Mouse (Mus musculus) left cerebral cortex, postnatal 14 days (tissue): Measurements from ENCODE around the gene Lrp8. TPM values are rescaled to one million over a fixed set of nuclear protein-coding genes. Genes with fewer than 3 reads are reported as not detected.

ENCODE experiments used
- DNase-seq, 2 experiments: peaks; one replicate each; pipeline ENCODE4 v3.0.0; 2021 to 2022; ENCODE audit warnings: low spot score in 2 of 2, mixed read lengths in 1 of 2
- intact Hi-C: fragments of 180-260 bp; cut with DNase I; formaldehyde crosslinking; loops from one replicate; pipeline ENCODE4 v1.15.1; 2025
- total RNA-seq, 2 experiments: library from RNA; stranded (reverse); gene quantifications; 2 replicates each; pipeline ENCODE4 v1.2.3; 2021

Lrp8 gene
- total RNA-seq, 2 experiments from 2014 or later = 123 to 136 TPM

GRCm38 (mm10) chr4:107803351-107804106, 1.5 kb downstream of the Lrp8 start:
- peak; percentile 58 to 70 for DNase-seq
- intact Hi-C loops = loop anchor here (2.0 to 5.0 kb wide), 2 partner anchors 39 to 65 kb away; no protein-coding TSS in a partner anchor

- DNase-seq = no peak
- intact Hi-C loops = no loop called here
Observed at GRCm38 (mm10) chr4:107805491-107805890, 3.4 kb downstream of the Lrp8 start.

DNA sequence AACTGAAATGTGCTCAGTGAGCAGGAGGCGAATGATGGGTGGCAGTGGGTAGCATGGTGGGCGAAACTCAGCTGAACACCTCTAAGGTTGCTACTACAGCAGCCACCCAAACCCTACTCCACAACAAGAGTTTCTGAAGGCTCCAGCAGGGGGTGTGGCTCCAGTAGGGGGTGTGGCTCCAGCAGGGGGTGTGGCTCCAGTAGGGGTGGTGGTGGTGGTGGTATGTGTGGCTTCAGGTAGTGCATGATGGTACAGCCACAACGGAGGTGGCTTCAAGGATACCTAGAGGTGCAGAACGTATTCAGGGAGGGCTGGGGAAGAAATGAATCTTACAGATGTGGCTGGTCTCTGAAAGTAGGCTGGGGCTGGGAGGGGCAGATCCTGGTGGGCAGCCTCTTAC, 5.7 kb downstream of the Lrp8 start:
- intact Hi-C loops = no loop called here
- no peak for DNase-seq

DNA sequence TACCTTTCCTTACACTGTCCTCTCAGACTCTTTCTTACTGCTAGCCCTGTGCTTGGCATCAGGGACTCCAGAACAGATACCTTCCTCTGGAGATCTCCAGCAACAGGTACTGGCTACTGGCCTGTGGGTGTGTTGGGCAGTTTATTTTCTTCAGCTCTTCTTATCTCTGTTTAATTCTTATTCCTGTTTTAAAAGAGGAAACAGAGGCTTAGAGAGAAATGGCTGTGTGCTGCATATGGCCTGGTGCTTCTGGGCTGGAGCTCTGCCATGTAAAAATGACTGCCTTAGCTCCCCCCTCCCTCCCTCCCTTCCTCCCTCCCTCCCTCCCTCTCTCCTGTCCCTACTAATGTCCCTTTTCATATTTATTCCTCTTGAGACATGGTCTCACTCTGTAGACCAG, 6.6 kb downstream of the Lrp8 start:
- no peak for DNase-seq
- intact Hi-C loops = no loop called here

- no peak for DNase-seq
- intact Hi-C loops = no loop called here
Observed at GRCm38 (mm10) chr4:107811006-107811405, 8.9 kb downstream of the Lrp8 start.

DNA sequence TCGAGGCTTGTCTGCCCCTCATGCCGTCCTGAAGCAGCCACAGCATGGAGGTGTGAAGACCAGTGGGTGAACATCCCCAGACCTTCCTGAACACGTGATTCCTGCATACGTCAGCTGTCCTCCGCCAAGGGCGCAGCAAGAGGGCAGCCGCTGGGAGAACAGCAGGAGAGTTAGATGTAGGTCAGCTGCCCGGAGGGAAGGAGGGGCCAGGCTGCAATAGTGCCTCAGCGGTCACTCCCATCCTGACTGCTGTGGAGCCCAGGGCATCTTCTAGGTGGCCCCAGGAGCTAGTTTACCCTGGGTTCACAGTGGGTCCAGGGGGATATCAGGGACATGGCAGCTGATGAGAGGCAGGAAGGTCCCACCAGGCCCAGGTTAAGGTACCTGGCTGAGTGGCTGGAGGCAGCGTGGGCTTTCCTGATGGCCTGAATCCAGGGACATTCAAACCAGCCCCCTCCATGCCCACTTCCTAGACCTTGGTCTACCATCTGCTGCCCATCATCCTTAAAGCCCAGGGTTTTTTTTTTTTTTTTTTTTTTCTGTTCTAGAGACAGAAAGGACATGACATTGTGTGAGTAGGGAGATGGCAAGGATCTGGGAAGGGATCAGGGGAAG, 9.8 kb downstream of the Lrp8 start:
- no peak for DNase-seq
- intact Hi-C loops = no loop called here

- DNase-seq = no peak
- intact Hi-C loops = no loop called here
Observed at GRCm38 (mm10) chr4:107812336-107812735, 10.3 kb downstream of the Lrp8 start.

GRCm38 (mm10) chr4:107816459-107816858, 14.4 kb downstream of the Lrp8 start:
- DNase-seq = peak in 1 of 2 experiments; percentile 49
- intact Hi-C loops = no loop called here

DNA sequence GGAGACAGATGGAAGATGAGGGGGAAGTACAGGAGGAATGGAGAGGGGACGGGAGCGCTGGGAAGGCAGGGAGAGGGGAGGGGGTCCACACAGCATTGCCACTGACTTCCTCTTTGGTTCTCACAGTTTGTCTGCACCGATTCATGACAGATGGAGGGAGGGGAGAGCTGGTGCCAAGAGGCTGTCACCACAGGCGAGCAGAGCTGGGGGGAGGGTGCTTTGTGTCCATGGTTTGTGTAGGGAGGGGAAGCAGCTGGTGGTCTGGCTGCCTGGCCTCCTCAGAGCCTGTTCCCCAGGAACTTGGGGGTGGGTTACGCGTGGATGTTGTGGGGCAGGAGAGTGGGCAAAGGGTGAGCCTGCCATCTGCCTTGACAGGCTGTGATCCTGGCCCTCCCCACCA, 15.4 kb downstream of the Lrp8 start:
- intact Hi-C loops = no loop called here
- DNase-seq = peak in 1 of 2 experiments; percentile 54

GRCm38 (mm10) chr4:107819990-107820719, 18.1 kb downstream of the Lrp8 start:
- DNase-seq = peak in 1 of 2 experiments; percentile 60

DNA sequence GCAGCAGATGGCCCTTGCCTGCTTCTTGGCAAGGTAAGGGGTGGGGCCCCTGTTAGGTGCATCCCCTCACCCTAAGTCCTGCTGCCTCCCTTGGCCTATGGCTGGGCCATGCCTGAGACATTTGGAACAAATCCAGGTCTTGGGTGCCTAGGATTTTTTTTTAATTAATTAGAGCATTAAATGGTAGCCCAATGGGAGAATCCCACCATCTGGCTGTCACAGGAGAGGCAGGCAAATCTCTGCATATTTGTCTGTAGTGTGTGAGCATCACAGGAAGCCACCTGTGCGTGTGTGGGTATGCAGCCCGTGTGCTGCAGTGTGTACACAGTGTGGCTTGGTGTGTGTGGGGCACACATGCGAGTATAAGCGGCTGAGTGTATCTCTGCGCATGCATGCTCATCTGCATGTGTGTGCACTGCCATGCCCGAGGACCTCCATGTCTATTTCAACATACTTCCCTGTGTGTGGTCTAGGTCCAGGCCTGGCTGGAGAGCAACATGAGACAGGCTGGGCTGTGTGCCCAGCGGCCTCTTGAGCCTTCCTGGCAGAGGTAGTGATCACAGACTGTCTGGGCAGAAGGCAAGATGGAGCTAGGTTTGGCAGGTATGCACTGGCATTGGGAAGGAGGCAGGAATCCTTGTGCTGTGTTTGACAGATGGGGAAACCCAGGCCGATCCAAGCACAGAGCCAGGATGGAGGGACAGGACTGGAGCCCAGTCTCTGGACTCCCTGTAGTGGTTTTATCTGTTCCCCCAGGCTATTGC, 19.0 kb downstream of the Lrp8 start:
- no peak for DNase-seq
- intact Hi-C loops = no loop called here

More at GRCm38 (mm10) chr4:107819990-107820719, 18.1 kb downstream of the Lrp8 start:
- intact Hi-C loops = no loop called here

GRCm38 (mm10) chr4:107822936-107823411, 20.9 kb downstream of the Lrp8 start:
- intact Hi-C loops = no loop called here
- peak in 1 of 2 experiments; percentile 53 for DNase-seq

DNA sequence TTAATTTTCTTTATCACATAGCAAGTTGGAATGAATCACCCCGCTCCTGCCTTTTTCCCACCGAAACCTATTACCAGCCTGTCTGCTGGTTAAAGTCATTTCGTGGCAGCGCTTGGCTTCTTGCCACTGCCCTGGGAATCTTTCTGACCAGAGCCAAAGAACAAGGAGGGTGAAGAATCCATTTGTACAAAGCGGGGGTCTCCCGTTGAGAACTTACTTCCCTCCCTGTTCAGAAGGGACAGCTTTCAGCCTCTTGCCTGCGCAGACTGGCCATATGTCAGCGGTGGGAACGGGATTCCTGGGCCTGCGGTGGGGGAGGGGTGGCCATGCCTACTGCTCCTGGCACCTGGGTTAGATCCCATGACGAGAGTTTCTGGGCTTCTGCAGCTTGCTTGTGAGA, 21.4 kb downstream of the Lrp8 start:
- no peak for DNase-seq
- intact Hi-C loops = no loop called here

- DNase-seq = peak; percentile 65 to 72
- intact Hi-C loops = no loop called here
Observed at GRCm38 (mm10) chr4:107828727-107829218, 26.7 kb downstream of the Lrp8 start.

DNA sequence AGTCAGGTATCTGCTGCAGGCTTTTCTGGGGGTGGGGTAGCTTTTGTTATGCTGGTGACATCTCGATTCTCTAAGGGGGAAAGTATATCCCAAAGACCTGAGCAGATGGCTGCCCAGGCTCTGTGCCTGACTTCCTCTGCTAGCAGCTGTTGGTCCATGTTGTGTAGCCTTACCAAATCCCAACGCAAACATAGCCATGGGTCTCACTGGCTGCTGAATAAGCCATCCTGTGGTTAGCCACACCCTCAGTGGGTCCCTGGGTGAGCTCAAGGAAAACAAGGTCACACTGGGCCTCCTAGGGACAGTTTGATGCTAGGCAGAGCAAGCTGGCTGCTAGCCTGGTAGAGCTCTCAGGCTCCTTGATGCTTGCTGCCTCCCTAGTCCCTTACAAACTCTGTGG, 27.6 kb downstream of the Lrp8 start:
- DNase-seq = no peak
- intact Hi-C loops = no loop called here

DNA sequence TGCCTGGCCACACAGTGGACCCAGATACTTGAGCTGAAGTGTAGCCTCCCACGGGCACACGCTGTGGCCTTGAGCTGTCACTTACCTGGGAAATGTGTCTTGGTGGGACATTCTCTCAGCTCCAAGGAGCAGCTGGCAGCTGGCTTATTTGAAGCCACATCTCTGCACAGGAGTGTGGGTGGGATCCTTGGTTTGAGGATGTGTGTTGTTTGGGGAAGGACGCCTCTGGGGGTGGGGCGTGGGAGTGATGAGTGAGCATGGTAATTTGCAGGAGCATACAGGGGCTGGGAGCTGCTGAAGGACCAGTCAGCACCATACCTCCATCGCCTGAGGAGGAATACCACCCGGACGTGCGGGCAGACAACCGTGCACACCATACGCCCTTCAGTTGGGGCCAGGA, 28.1 kb downstream of the Lrp8 start:
- peak; percentile 47 to 70 for DNase-seq
- intact Hi-C loops = no loop called here

DNA sequence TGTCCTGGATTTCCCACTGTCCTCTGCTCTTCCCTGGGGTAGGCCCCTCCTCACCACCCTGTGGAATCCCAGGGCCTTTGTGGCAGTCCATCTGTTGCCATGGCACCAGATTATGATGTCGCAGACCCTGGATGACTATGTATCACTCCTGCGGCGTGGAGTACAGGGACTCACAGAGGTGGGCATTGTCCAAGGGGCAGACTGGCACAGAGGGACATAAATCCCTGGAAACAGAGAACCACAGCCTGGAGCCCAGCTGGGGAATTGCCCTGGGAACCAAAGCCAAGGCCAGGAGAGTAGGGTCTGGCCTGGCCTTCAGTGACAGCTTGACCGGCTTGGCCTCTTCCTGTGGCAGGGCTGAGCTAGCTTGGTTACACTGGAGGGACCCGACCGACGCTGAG, 28.8 kb downstream of the Lrp8 start:
- intact Hi-C loops = no loop called here
- no peak for DNase-seq

DNA sequence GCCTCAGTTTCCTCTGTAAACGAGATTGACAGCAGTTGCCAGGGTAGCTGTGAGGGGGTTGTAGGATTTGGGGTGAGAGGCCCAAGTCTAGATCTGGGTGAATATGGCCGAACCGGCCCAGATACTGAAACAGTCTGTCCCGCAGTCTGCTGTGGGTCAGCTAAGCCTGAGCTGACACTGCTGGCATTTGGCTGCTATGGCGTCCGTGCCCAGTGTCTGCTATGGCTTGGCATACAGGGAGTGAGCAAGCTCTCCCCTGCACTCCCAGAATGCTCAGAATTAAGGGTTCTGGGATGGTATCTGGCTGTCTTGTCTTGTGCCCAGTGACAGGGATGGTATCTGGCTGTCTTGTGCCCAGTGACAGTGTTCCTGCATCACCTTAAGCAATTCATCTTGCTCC, 29.6 kb downstream of the Lrp8 start:
- no peak for DNase-seq
- intact Hi-C loops = no loop called here

GRCm38 (mm10) chr4:107833525-107833924, 31.5 kb downstream of the Lrp8 start:
- no peak for DNase-seq
- intact Hi-C loops = no loop called here
